Mouse (Mus musculus) 416B (cell line): ENCODE measurements around the gene Pan3.
"Not testable (repeated sequence)": the region's sequence is repeated elsewhere in the genome, so short reads cannot be mapped to it uniquely, and the experiment has no call there.

Experiments used
- DNase-seq: peaks from one replicate; pipeline ENCODE4 v3.0.0; 2011; ENCODE audit warnings: low read depth

Pan3 gene

GRCm38 (mm10) chr5:147557641-147558040 is 127.7 kb downstream of the Pan3 start:
- DNase-seq: not testable (repeated sequence)

GRCm38 (mm10) chr5:147563511-147564139 is 133.7 kb downstream of the Pan3 start:
- no peak for DNase-seq

- DNase-seq: no peak
Measured at GRCm38 (mm10) chr5:147564140-147564590, 134.2 kb downstream of the Pan3 start.

- no peak for DNase-seq
Measured at GRCm38 (mm10) chr5:147565444-147565843, 135.5 kb downstream of the Pan3 start.

GRCm38 (mm10) chr5:147566335-147566734 is 136.4 kb downstream of the Pan3 start:
- DNase-seq: no peak

- DNase-seq: no peak
Measured at GRCm38 (mm10) chr5:147572695-147573094, 142.7 kb downstream of the Pan3 start.

- peak; percentile 41 for DNase-seq
Measured at GRCm38 (mm10) chr5:147573555-147573954, 143.6 kb downstream of the Pan3 start.

- DNase-seq: peak; percentile 89
Measured at GRCm38 (mm10) chr5:147574517-147574916, 144.6 kb downstream of the Pan3 start.

GRCm38 (mm10) chr5:147577003-147577402 is 147.0 kb downstream of the Pan3 start:
- peak; percentile 43 for DNase-seq

- DNase-seq: no peak
Measured at GRCm38 (mm10) chr5:147579148-147579547, 149.2 kb downstream of the Pan3 start.

- DNase-seq: no peak
Measured at GRCm38 (mm10) chr5:147579691-147580090, 149.7 kb downstream of the Pan3 start.

- no peak for DNase-seq
Measured at GRCm38 (mm10) chr5:147580181-147580580, 150.2 kb downstream of the Pan3 start.

- DNase-seq: peak; percentile 79
Measured at GRCm38 (mm10) chr5:147583702-147584298, 153.8 kb downstream of the Pan3 start.

GRCm38 (mm10) chr5:147584648-147585047 is 154.7 kb downstream of the Pan3 start:
- no peak for DNase-seq

GRCm38 (mm10) chr5:147585070-147585469 is 155.1 kb downstream of the Pan3 start:
- DNase-seq: peak; percentile 91

- peak; percentile 94 for DNase-seq
Measured at GRCm38 (mm10) chr5:147589814-147590213, 159.9 kb downstream of the Pan3 start.

GRCm38 (mm10) chr5:147597825-147598224 is 167.9 kb downstream of the Pan3 start:
- no peak for DNase-seq
